Mouse (Mus musculus) CD4-positive, CD25-positive, alpha-beta regulatory T cell, adult 2 months (primary cell): ENCODE results near the gene Tubg2.

Experiments
- DNase-seq: peaks from one replicate; pipeline ENCODE4 v3.0.0-alpha.2; 2012; ENCODE audit warnings: low read depth, low spot score

Tubg2 gene

DNA sequence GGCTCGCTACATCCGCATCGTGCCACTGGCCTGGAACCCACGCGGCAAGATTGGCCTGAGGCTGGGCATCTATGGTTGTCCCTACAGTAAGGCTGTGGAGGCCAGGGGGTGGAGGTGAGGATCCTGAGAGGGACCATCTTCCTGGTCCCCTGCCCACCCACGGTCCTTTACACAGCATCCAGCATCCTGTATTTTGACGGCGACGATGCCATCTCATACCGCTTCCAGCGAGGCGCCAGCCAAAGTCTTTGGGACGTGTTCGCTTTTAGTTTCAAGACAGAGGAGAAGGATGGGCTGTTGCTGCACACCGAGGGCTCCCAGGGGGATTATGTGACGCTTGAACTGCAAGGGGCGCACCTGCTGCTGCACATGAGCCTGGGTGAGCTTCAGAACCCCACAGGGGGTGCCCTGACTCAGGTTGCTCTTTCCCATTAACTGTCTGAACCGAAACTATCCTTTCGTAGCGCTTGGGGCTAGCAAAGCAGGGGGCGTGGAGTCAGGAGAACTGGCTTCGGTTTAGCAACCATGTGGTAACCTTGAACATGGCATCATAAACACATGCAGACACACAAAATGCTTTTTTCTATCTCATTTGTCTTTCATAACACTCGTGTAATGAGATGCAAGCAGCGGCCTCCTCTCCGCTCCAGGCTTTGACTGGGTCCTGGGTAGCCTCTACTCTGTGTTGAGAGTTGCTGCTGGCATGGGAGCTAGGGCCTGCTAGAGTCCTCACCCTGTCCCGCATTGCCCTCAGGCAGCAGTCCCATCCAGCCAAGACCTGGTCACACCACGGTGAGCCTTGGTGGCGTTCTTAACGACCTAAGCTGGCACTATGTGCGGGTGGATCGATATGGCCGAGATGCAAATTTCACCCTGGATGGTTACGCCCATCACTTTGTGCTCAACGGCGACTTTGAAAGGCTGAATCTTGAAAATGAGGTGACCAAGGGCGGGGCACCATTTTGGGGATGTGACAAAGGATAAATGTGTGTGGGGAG is 22.7 kb downstream of the Tubg2 start:
- DNase-seq = no peak

- DNase-seq = no peak
Measured at GRCm38 (mm10) chr11:101179306-101179705, 23.6 kb downstream of the Tubg2 start.

GRCm38 (mm10) chr11:101180261-101180660 is 24.6 kb downstream of the Tubg2 start:
- no peak for DNase-seq

DNA sequence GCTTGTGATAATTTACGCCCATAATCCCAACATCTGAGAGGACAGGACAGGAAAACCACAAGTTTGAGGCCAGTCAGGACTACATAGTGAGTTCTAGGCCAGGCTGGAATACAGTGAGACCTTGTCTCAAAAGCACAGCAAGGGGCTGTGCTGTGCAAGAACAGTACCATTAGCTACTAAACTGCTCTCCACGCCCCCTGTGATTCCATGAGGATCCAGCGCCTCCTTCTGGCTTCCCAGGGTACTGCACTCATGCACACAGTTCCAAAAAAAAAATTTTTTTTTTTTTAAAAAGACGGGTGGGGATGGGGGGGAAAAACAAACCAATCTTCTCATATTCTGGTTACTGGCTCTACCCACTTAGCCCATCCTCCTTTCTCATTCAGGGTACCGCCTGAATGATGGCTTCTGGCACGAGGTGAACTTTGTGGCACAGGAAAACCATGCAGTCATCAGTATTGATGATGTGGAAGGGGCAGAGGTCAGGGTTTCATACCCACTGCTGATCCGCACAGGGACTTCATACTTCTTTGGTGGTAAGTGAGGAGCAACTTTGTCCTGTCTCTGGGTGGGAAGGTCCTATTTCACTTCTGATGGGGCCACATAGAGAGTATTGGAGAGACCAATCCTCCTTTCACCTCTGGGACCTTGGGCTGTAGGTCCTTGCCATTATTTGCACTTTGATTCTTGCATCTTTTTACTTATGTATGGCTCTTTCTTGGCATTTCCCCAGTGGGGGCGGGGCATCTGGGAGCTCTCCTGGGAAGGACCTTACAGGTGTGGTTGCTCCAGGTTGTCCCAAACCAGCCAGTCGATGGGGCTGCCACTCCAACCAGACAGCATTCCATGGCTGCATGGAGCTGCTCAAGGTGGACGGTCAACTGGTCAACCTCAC is 25.4 kb downstream of the Tubg2 start:
- peak; percentile 65 for DNase-seq

DNA sequence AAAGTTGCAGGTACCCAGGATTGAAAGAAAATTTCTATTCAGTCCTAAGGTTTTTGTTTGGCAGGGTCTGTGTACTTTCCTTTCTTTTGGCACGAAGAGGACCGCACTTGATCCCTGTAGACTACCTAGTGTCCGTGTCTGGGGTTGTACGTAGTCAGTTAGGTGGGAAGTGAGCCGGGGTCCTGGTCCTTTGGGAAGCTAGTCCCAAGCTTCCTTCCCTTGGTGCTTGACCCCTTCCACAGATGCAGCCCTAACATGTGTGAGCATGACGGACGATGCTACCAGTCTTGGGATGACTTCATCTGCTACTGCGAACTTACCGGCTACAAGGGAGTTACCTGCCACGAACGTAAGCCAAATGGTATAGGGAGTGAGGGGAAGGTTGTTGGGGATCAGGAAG is 26.3 kb downstream of the Tubg2 start:
- DNase-seq = no peak

GRCm38 (mm10) chr11:101182771-101183517 is 27.2 kb downstream of the Tubg2 start:
- DNase-seq = no peak

GRCm38 (mm10) chr11:101184984-101185383 is 29.3 kb downstream of the Tubg2 start:
- DNase-seq = no peak

DNA sequence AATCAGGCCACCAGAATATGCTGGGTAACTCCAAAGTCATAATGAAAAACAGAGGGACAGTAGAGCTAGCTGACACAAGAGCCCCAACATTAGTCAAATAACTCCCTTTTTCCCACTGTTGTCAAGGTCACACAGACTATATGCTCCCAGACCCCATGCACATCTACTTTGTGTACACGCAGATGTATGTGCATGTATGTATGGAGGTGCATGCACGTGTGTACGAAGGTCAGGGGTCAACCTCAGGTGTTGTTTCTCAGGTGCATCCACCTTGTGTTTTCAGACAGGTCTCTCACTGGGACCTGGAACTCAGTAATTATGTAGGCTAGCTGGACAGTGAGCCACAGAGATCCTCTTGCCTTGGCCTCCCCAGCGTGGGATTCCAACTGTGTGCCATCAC is 29.7 kb downstream of the Tubg2 start:
- DNase-seq = no peak

- DNase-seq = no peak
Measured at GRCm38 (mm10) chr11:101186526-101187247, 31.0 kb downstream of the Tubg2 start.

DNA sequence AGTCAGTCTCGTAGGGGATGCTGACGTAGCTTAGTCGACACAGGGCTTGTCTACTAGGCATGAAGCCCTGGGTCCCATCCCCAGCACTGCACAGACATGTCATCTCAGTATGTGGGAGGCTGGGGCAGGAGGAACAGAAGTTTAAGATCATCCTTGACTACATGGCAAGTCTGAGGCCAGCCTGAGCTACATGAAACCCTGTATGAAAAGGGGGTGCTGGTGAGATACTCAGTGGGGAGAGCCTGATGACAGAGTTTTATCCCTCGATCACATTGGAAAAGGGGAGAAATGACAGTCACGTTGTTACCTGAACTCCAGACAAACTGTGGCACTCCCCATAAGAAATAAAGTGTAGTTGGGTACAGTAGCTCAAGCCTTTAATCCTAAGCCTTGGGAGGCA is 31.8 kb downstream of the Tubg2 start:
- no peak for DNase-seq

DNA sequence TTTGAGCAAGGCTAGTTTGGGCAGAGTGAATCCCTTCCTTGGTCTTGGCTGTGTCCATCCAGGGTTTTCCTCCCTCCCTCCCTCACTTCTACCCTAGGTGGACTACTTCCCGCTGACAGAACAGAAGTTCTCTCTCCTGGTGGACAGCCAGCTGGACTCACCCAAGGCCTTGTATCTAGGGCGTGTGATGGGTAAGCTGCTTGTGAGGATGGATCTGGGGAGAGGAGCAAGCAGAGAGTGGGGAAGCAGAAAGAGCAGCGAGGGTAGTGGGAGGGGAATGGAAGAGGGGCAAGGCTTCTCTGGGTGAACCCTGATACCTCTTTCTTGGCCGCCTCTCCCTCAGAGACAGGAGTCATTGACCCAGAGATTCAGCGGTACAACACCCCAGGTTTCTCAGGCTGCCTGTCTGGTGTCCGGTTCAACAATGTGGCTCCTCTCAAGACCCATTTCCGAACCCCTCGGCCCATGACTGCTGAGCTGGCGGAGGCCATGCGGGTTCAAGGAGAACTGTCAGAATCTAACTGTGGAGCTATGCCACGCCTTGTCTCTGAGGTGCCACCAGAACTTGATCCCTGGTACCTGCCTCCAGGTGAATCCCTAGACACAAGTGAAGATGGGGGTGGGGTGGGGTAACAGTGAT is 32.6 kb downstream of the Tubg2 start:
- no peak for DNase-seq

- DNase-seq = no peak
Measured at GRCm38 (mm10) chr11:101189495-101190180, 33.9 kb downstream of the Tubg2 start.

DNA sequence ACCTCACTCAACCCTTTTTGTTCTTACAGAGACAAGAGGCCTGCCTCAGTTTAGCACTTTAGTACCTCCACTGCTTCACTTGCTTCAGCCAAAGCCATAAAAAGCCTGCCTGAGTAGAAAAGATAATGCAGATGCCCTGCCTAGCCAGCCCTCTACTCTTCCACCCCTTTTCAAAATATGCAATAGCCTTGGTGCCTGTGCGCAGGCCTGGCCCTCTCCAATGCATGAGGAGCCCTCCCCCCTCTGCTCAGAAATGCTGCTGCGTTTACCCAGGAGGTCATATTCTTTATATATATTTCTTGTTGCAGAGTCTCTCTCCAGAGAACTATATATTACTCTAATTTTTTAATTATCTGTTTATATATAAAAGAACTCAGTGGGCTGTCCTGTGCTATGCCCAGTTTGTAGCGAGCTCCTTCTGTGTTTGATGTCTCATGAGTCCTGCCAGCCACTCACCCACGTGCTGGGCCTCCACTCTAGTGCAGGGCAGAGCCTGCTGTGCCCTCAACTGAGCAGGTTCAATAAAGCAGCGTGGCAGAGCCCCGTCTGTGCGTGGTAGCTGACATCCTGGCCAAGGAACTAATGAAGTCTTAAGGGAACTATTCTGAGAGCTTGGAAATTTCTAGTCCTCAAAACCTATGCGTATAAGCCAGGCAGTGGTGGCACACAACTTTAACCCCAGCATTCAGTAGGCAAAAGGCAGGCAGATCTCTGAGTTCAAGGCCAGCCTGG is 34.6 kb downstream of the Tubg2 start:
- DNase-seq = no peak

GRCm38 (mm10) chr11:101190913-101191907 is 35.5 kb downstream of the Tubg2 start:
- DNase-seq = no peak

- DNase-seq = no peak
Measured at GRCm38 (mm10) chr11:101191919-101192470, 36.3 kb downstream of the Tubg2 start.

- no peak for DNase-seq
Measured at GRCm38 (mm10) chr11:101192646-101193045, 36.9 kb downstream of the Tubg2 start.

- DNase-seq = no peak
Measured at GRCm38 (mm10) chr11:101193076-101193475, 37.4 kb downstream of the Tubg2 start.

DNA sequence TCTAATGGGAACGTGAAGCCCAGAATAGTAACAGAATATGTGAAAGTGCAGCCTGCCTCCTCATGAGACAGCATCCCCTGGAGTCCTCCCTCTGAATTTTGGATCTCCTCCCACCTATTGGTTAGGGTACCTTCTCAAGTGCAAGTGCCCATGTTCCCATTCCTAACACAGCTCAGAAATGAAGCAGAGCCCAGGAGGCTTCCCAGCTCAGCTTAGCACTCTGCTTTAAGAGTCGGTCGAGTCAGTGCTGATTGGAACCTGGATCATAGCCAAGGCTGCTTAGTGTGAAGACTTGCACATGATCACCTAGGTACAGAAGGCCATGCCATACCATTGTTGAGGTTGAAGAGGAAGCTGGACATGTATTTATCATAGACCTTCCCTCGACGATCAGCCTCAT is 38.4 kb downstream of the Tubg2 start:
- DNase-seq = no peak
